Mouse (Mus musculus): ENCODE measurements at regions not wholly inside any gene's neighbourhood (a gene's known extent, or its start where the extent isn't known, plus 50 kb on each side); places are given as distances from the start of the nearest gene placed in this dataset.

GRCm38 (mm10) chr15:67576581-67576980 lies 1075.9 kb upstream of the Lrrc6 start:
- 88% methylated on average over 1 of the region's 1 CpGs for WGBS
- H3K36me3 ChIP-seq (ENCODE audit: insufficient read depth, low read length), result no peaks in the 10 kb centered on the region
- H3K4me1 ChIP-seq (ENCODE audit: insufficient read depth, low read length), result no peaks in the 10 kb centered on the region
- no peak for DNase-seq (ENCODE audit: low spot score)
- no peak overlapping the region for H3K27ac ChIP-seq (ENCODE audit: low read depth, low read length)
- no peaks in the 10 kb centered on the region for H3K27me3 ChIP-seq (ENCODE audit: insufficient read depth, low read length)
- H3K9ac ChIP-seq (replicated peaks; ENCODE audit: low read length, poor library complexity, severe bottlenecking), result no peak overlapping the region
- TF ChIP-seq CTCF (IDR thresholded peaks at IDR 0.05), result no peak
- ATAC-seq (ENCODE audit: low FRiP score), result no peak
- H3K4me3 ChIP-seq (ENCODE audit: low read depth, low read length), result no peak overlapping the region
- no peaks in the 10 kb centered on the region for H3K9me3 ChIP-seq (ENCODE audit: low read length)
- no peak overlapping the region for H3K4me2 ChIP-seq (ENCODE audit: low read depth, low read length, poor library complexity, severe bottlenecking)

GRCm38 (mm10) chr15:67571614-67572013 lies 1070.9 kb upstream of the Lrrc6 start:
- Histone ChIP-seq H3K4me3 (ENCODE audit: low read depth, low read length) (no peak overlapping the region), H3K36me3 (ENCODE audit: insufficient read depth, low read length) (no peaks in the 10 kb centered on the region), H3K27me3 (ENCODE audit: insufficient read depth, low read length) (no peaks in the 10 kb centered on the region), H3K9ac (replicated peaks; ENCODE audit: low read length, poor library complexity, severe bottlenecking) (no peak overlapping the region), H3K4me1 (ENCODE audit: insufficient read depth, low read length) (no peaks in the 10 kb centered on the region), H3K9me3 (ENCODE audit: low read length) (no peaks in the 10 kb centered on the region), H3K4me2 (ENCODE audit: low read depth, low read length, poor library complexity, severe bottlenecking) (no peak overlapping the region), H3K27ac (ENCODE audit: low read depth, low read length) (no peak overlapping the region)
- ATAC-seq (ENCODE audit: low FRiP score), result no peak
- no peak for TF ChIP-seq CTCF (IDR thresholded peaks at IDR 0.05)
- WGBS, result 61% methylated on average over 1 of the region's 1 CpGs
- DNase-seq (ENCODE audit: low spot score), result no peak

GRCm38 (mm10) chr15:67557304-67557703 lies 1056.6 kb upstream of the Lrrc6 start:
- Histone ChIP-seq H3K9me3 (ENCODE audit: low read length) (no peaks in the 10 kb centered on the region), H3K4me1 (ENCODE audit: insufficient read depth, low read length) (no peaks in the 10 kb centered on the region), H3K4me3 (ENCODE audit: low read depth, low read length) (no peak overlapping the region), H3K4me2 (ENCODE audit: low read depth, low read length, poor library complexity, severe bottlenecking) (no peak overlapping the region), H3K27ac (ENCODE audit: low read depth, low read length) (no peak overlapping the region), H3K36me3 (ENCODE audit: insufficient read depth, low read length) (no peaks in the 10 kb centered on the region), H3K9ac (replicated peaks; ENCODE audit: low read length, poor library complexity, severe bottlenecking) (no peak overlapping the region), H3K27me3 (ENCODE audit: insufficient read depth, low read length) (no peaks in the 10 kb centered on the region)
- no peak for ATAC-seq (ENCODE audit: low FRiP score)
- TF ChIP-seq CTCF (IDR thresholded peaks at IDR 0.05), result no peak
- WGBS, result 91% methylated on average over 1 of the region's 1 CpGs
- no peak for DNase-seq (ENCODE audit: low spot score)

DNA sequence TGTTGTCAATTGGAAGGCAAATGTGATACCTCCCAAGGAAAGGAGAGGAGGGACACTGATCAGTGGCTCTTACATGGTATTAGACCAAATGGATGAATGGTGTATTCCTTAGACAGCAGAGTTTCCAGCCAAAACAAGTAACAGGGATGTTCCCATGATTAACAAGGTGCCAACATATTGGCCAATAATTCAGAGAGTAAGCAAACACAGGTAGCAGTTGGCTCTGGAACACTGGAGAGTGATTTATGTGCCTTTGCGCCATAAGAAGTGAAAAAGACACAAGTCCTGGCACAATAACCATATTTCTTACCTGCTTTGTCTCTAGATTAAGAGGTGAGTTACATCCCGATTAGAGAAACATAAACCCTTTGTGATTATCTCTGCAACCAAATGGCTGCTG lies 1051.2 kb upstream of the Lrrc6 start:
- Histone ChIP-seq H3K9me3 (ENCODE audit: low read length) (no peaks in the 10 kb centered on the region), H3K4me3 (ENCODE audit: low read depth, low read length) (no peak overlapping the region), H3K4me2 (ENCODE audit: low read depth, low read length, poor library complexity, severe bottlenecking) (no peak overlapping the region), H3K36me3 (ENCODE audit: insufficient read depth, low read length) (no peaks in the 10 kb centered on the region), H3K4me1 (ENCODE audit: insufficient read depth, low read length) (no peaks in the 10 kb centered on the region), H3K27ac (ENCODE audit: low read depth, low read length) (no peak overlapping the region), H3K9ac (replicated peaks; ENCODE audit: low read length, poor library complexity, severe bottlenecking) (no peak overlapping the region), H3K27me3 (ENCODE audit: insufficient read depth, low read length) (no peaks in the 10 kb centered on the region)
- 94% methylated on average over 2 of the region's 2 CpGs for WGBS
- DNase-seq (ENCODE audit: low spot score), result no peak
- TF ChIP-seq CTCF (IDR thresholded peaks at IDR 0.05), result no peak
- no peak for ATAC-seq (ENCODE audit: low FRiP score)

DNA sequence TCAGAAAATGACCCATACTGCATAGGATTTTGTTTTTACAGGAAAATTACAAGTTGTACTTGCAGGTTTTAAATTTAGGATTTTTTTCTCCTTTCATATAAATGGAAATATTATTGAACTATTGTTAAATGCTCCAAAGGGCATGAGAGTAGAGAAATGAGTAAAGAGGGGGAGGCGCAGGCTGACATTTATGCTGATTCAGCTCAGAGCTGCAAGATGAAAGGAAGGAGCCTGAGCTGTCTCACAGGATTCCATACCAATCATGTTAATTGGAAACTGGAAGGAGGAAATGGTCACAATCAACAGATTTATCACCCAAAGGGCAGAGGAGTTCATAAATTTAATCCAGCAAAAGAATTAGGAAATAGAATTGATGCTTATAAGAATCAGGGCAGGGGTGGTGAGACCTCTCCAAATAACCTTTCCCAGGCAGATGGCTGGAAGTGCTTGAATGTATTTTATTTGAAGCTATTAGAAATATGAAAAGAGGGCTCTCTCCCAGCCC lies 1046.2 kb upstream of the Lrrc6 start:
- Histone ChIP-seq H3K9me3 (ENCODE audit: low read length) (no peaks in the 10 kb centered on the region), H3K27ac (ENCODE audit: low read depth, low read length) (no peak overlapping the region), H3K9ac (replicated peaks; ENCODE audit: low read length, poor library complexity, severe bottlenecking) (no peak overlapping the region), H3K27me3 (ENCODE audit: insufficient read depth, low read length) (no peaks in the 10 kb centered on the region), H3K4me2 (ENCODE audit: low read depth, low read length, poor library complexity, severe bottlenecking) (no peak overlapping the region), H3K4me3 (ENCODE audit: low read depth, low read length) (no peak overlapping the region), H3K36me3 (ENCODE audit: insufficient read depth, low read length) (no peaks in the 10 kb centered on the region), H3K4me1 (ENCODE audit: insufficient read depth, low read length) (no peaks in the 10 kb centered on the region)
- DNase-seq (ENCODE audit: low spot score) (no peak), ATAC-seq (ENCODE audit: low FRiP score) (no peak)
- 64% methylated on average over 1 of the region's 1 CpGs for WGBS
- no peak for TF ChIP-seq CTCF (IDR thresholded peaks at IDR 0.05)

DNA sequence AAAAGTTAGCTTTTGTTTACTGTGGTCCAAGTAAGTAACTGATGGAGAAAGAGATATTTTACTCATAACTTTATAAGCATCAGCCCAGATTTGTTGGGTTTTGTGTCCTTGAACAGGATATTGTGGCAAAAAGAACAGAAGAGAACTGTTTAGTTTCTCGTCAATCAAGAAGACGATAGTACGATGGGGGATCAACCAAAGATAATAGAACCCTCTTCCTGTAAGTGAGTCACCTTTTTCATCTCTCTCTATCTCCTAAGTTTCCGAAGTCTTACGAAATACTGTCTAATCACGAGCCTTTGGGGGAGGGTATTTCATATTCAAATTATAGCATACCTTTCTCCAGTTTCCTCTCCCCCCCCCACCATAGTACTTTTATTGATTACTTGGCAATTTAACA lies 1045.0 kb upstream of the Lrrc6 start:
- no peak overlapping the region for H3K9ac ChIP-seq (replicated peaks; ENCODE audit: low read length, poor library complexity, severe bottlenecking)
- ATAC-seq (ENCODE audit: low FRiP score) (no peak), DNase-seq (ENCODE audit: low spot score) (no peak)
- no peaks in the 10 kb centered on the region for H3K4me1 ChIP-seq (ENCODE audit: insufficient read depth, low read length)
- no peaks in the 10 kb centered on the region for H3K9me3 ChIP-seq (ENCODE audit: low read length)
- no peaks in the 10 kb centered on the region for H3K36me3 ChIP-seq (ENCODE audit: insufficient read depth, low read length)
- H3K4me3 ChIP-seq (ENCODE audit: low read depth, low read length), result no peak overlapping the region
- 94% methylated on average over 6 of the region's 6 CpGs for WGBS
- no peak for TF ChIP-seq CTCF (IDR thresholded peaks at IDR 0.05)
- H3K27me3 ChIP-seq (ENCODE audit: insufficient read depth, low read length), result no peaks in the 10 kb centered on the region
- H3K4me2 ChIP-seq (ENCODE audit: low read depth, low read length, poor library complexity, severe bottlenecking), result no peak overlapping the region
- H3K27ac ChIP-seq (ENCODE audit: low read depth, low read length), result no peak overlapping the region

Data from midbrain, postnatal 0 days (tissue).